Mouse (Mus musculus): ENCODE results near the gene Myom1. TPM values are rescaled to one million over a fixed set of nuclear protein-coding genes. Genes with fewer than 3 reads are reported as not detected.
A peak's percentile ranks its signal among the peaks of the same experiment; 100 is the strongest.

Myom1 gene
- polyA plus RNA-seq, 1 experiment from 2014 or later = 1.2 TPM

DNA sequence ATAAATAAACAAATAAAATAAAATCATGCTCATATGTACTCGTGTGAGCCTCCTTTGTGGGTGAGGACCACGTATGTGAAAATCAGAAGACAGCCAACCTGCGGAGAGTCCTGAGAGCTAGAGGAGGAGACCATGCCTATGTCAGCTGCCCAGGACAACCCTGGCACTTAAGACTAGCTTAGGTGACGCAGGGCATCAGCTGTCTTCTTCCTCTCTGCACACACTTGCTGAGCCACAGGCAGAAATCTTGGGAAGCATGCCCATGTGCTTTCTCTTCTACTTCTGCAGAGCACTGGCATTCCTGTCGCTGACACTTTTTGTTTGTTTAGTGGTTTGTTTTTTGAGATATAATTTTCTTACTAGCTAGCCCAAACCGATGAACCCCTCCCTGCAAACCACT is 6.9 kb upstream of the Myom1 start:
- Histone ChIP-seq H3K27me3 (no peaks in the 10 kb centered on the region), H3K9me3 (no peaks in the 10 kb centered on the region), H3K4me1 (replicated peaks) (peaks cover 13% of the 10 kb centered on the region), H3K27ac (no peak overlapping the region), H3K4me2 (replicated peaks) (no peak overlapping the region), H3K36me3 (peaks cover 16% of the 10 kb centered on the region), H3K4me3 (replicated peaks) (no peak overlapping the region), H3K9ac (replicated peaks) (no peak overlapping the region)
- ATAC-seq = no peak
- WGBS = 98% methylated on average over 6 of the region's 6 CpGs

DNA sequence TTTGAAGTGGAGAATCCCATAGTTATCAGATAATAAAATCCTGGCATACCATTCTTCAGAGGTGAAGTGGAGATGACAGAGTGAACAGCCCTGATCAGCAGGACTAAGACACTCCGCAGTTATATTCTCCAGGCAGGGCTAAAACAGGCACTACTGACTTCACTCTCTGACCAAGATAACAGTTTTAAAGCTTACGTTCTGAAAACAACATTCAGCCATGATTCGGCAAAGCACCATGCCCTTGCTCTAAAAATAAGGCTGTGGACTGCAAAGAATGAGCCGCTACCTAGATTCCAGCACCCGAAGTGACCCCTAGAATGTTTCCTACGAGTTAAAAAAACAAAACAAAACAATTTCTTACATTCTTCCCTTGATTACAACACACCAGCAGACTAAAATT is 4.6 kb upstream of the Myom1 start:
- H3K9ac ChIP-seq (replicated peaks) = no peak overlapping the region; the same call in 1 of the 2 replicates
- H3K27ac ChIP-seq = no peak overlapping the region
- H3K4me3 ChIP-seq (replicated peaks) = no peak overlapping the region
- H3K9me3 ChIP-seq = no peaks in the 10 kb centered on the region
- H3K36me3 ChIP-seq = peaks cover 16% of the 10 kb centered on the region
- ATAC-seq = no peak
- H3K4me1 ChIP-seq (replicated peaks) = peaks cover 16% of the 10 kb centered on the region
- no peak overlapping the region for H3K4me2 ChIP-seq (replicated peaks)
- H3K27me3 ChIP-seq = no peaks in the 10 kb centered on the region
- 87% methylated on average over 6 of the region's 6 CpGs for WGBS

DNA sequence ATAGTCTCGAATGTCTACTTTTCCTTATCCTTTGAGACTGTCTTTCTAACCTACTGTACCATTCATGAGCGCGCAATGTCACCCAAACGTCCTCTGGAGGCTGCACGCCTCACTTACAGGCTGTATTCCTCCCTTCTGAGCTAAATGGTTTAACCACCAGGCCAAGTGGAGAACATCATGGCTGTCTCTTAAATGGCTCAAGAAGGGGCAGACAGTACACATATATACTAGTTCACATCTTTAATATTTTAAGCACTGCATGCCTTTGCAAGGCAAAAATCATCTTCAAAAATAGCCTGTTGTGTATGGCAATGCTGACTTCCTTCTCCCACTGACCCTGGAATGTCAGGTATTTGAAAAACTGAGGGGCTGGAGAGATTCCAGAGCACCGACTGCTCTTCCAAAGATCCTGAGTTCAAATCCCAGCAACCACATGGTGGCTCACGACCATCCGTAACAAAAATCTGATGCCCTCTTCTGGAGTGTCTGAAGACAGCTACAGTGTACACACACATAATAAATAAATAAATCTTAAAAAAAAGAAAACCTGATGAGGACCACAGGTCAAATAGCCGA is 3.9 kb upstream of the Myom1 start:
- H3K4me2 ChIP-seq (replicated peaks) = no peak overlapping the region
- no peaks in the 10 kb centered on the region for H3K9me3 ChIP-seq
- no peak for ATAC-seq
- H3K27me3 ChIP-seq = no peaks in the 10 kb centered on the region
- peaks cover 19% of the 10 kb centered on the region for H3K4me1 ChIP-seq (replicated peaks)
- H3K9ac ChIP-seq (replicated peaks) = no peak overlapping the region
- H3K27ac ChIP-seq = no peak overlapping the region
- no peak overlapping the region for H3K4me3 ChIP-seq (replicated peaks)
- 89% methylated on average over 9 of the region's 9 CpGs for WGBS
- H3K36me3 ChIP-seq = peaks cover 13% of the 10 kb centered on the region

DNA sequence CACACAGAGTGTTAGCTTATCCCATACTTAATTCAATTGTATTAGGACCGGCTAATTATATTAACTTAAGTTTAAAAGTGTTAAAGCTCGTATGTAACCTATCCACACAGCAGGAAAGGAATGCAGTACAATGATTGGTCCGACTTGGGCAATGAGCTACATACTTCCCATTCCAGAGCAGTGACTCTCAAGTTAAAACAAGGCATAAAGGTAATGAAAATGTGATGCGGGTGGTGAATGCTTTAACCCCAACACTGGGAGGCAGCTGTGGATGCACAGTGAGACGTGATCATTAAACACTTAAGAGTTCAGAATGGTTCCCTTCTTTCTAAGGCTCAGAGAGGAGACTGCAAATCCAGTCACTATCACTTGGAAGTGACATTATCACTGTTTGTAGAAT is 3.2 kb upstream of the Myom1 start:
- Histone ChIP-seq H3K9ac (replicated peaks) (no peak overlapping the region), H3K4me3 (replicated peaks) (no peak overlapping the region), H3K9me3 (no peaks in the 10 kb centered on the region), H3K27ac (no peak overlapping the region), H3K4me2 (replicated peaks) (no peak overlapping the region), H3K36me3 (peaks cover 13% of the 10 kb centered on the region), H3K4me1 (replicated peaks) (peaks cover 19% of the 10 kb centered on the region), H3K27me3 (no peaks in the 10 kb centered on the region)
- ATAC-seq = no peak
- 80% methylated on average over 5 of the region's 5 CpGs for WGBS

DNA sequence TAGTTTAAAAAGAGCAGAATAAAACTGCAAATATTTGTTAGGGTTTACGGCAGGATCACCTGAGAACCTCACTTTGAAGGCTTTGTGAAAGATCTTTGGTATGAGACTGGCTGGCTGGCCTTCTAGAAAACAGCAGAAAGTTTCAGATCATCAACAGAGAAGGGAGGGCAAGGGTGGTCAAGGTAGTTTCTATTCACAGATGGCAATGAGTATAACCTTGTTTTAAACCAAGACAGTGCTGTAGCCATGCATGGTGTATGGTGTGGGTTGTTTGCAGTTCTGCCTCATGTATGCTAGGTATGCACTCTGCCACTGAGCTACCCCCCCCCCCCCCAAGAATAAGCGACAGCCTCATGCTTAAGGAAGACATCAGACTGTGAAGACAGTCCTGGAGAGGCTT is 2.2 kb upstream of the Myom1 start:
- peaks cover 19% of the 10 kb centered on the region for H3K4me1 ChIP-seq (replicated peaks)
- 0 out of 2 replicates have a peak overlapping the region, but pooled peaks have one; percentile 5 for H3K4me3 ChIP-seq (replicated peaks)
- H3K36me3 ChIP-seq = peaks cover 6% of the 10 kb centered on the region
- WGBS = 73% methylated on average over 2 of the region's 2 CpGs
- H3K9ac ChIP-seq (replicated peaks) = no peak overlapping the region
- peak overlapping the region; percentile 27 for H3K4me2 ChIP-seq (replicated peaks)
- H3K9me3 ChIP-seq = no peaks in the 10 kb centered on the region
- H3K27ac ChIP-seq = no peak overlapping the region
- ATAC-seq = no peak
- no peaks in the 10 kb centered on the region for H3K27me3 ChIP-seq

DNA sequence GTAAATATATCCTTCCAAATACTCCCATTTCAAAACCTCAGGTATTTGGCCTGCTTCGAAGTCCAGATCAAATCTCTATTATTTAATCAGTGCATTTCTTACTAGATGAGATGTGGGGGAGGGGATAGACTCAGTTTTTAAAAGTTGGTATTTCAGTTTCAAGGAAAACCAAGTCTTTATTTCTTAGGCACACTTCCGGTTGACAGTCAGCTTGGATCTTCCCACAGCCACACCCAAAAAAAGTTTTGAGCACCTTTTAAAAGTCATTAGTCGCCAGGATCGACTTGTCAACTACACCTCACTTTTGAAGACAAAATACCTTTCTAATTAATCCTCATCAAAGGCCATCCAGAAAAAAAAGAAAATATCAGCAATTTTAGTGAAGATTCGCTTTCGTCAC is 1.4 kb upstream of the Myom1 start:
- Histone ChIP-seq H3K9ac (replicated peaks) (0 out of 2 replicates have a peak overlapping the region, but pooled peaks have one; percentile 80), H3K9me3 (no peaks in the 10 kb centered on the region), H3K27ac (no peak overlapping the region; the same call in 1 of the 2 replicates), H3K27me3 (no peaks in the 10 kb centered on the region), H3K36me3 (no peaks in the 10 kb centered on the region; the same call in 1 of the 2 replicates), H3K4me1 (replicated peaks) (peaks cover 19% of the 10 kb centered on the region), H3K4me3 (replicated peaks) (peak overlapping the region; percentile 89), H3K4me2 (replicated peaks) (peak overlapping the region; percentile 87)
- no peak for ATAC-seq
- WGBS = 15% methylated on average over 6 of the region's 6 CpGs

DNA sequence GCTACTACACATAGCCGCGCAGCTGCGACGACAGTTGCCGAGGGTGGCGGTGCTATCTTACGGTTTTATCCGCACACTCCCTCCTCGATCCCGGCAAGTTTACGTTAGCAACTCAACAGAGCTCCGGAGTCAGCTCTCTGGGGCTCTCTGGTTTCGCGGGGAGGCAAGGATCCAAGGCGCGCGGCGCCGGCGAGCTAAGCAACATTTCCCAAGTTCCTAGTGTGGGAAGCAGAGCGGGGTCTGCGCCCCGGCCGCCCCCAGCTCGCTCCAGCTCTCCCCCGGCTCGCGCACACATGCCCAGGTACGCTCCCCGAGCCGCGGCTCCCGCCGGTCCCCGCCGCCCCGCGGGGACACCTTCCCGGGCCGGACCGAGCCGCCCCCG is 743 bp upstream of the Myom1 start:
- peak; percentile 5; the same call in 1 of the 2 replicates for ATAC-seq
- Histone ChIP-seq H3K9me3 (no peaks in the 10 kb centered on the region), H3K4me1 (replicated peaks) (peaks cover 19% of the 10 kb centered on the region), H3K4me2 (replicated peaks) (peak overlapping the region; percentile 87), H3K36me3 (no peaks in the 10 kb centered on the region), H3K27ac (peak overlapping the region; percentile 96), H3K9ac (replicated peaks) (peak overlapping the region; percentile 80), H3K4me3 (replicated peaks) (peak overlapping the region; percentile 89), H3K27me3 (no peaks in the 10 kb centered on the region)
- 1% methylated on average over 43 of the region's 43 CpGs for WGBS

DNA sequence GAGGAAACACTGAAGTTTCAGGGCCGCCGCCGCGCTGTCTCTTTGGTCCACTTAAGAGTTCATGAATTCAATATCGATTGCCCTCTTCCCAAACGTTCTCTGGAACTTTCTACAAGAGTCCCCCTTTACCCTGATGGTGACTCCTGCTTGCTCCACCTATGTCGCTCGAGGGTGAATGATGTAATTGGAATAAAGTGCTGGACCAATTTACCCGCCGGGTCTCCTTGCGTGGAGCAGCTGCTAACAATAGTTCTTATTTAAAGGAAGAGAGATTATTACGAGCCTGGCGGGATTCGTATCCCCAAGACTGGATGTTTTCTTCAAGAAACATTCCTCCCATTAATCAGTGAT is 286 bp downstream of the Myom1 start, which contains the start of gene Myl12a:
Myl12a (minus strand) TSS at position 135 of the 351 bp plus-strand sequence.
- Histone ChIP-seq H3K9me3 (no peaks in the 10 kb centered on the region), H3K36me3 (no peaks in the 10 kb centered on the region)
- 10% methylated on average over 14 of the region's 14 CpGs for WGBS

DNA sequence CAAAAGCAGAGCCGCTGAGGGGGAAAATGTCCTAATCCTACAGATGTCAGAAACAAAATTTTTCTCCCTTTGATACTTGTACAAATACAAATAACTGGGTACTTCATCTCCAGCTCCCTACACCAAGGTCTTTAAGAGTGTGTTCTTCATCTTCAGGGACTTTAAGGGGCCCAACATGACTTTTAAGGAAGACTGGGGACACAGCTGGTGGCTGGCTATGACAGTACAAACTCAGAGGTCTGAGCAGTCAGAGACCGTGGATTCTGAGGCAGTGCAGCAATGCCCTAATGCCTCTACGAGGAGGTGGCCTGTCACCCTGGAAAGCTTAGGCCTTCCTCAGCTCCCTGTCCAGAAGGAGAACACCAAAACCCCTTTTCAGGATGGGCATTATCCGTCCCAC is 679 bp downstream of the Myom1 start:
- no peak overlapping the region for H3K27ac ChIP-seq
- H3K4me1 ChIP-seq (replicated peaks) = peaks cover 19% of the 10 kb centered on the region
- no peak for ATAC-seq
- H3K9me3 ChIP-seq = no peaks in the 10 kb centered on the region
- H3K9ac ChIP-seq (replicated peaks) = peak overlapping the region; percentile 80; the same call in 1 of the 2 replicates
- peak overlapping the region; percentile 87 for H3K4me2 ChIP-seq (replicated peaks)
- peak overlapping the region; percentile 89 for H3K4me3 ChIP-seq (replicated peaks)
- H3K27me3 ChIP-seq = no peaks in the 10 kb centered on the region
- 70% methylated on average over 4 of the region's 4 CpGs for WGBS
- no peaks in the 10 kb centered on the region for H3K36me3 ChIP-seq

More for the DNA sequence above, 286 bp downstream of the Myom1 start, which contains the start of gene Myl12a:
- Histone ChIP-seq H3K4me3 (replicated peaks) (peak within 1 kb of the TSS; percentile 89), H3K4me1 (replicated peaks) (peaks cover 19% of the 10 kb centered on the region), H3K4me2 (replicated peaks) (peak within 1 kb of the TSS; percentile 87), H3K27ac (peak within 1 kb of the TSS; percentile 96), H3K27me3 (no peaks in the 10 kb centered on the region), H3K9ac (replicated peaks) (peak within 1 kb of the TSS; percentile 80)
- ATAC-seq = no peak; the same call in 1 of the 2 replicates

DNA sequence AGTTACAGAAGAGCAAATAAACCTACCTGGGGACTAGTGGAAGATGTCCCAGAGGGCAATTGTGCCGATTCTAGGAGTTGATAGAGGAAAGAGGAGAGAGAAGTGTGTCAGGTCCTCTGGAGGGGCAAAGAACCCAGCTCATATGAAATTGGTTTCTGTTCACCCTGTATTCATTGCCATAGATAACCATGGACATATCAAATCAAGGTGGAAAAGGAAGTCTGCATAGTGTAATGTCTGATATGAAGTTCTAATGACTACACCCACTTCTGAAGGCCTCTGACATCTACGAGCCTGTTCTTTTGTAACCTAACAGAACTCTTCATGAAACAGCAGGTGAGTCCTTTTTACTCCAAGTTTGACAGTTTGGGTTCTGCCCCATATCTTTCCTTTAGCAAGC is 1.3 kb downstream of the Myom1 start:
- H3K27me3 ChIP-seq = no peaks in the 10 kb centered on the region
- no peak overlapping the region for H3K9ac ChIP-seq (replicated peaks)
- H3K27ac ChIP-seq = no peak overlapping the region
- no peak for ATAC-seq
- H3K4me3 ChIP-seq (replicated peaks) = no peak overlapping the region
- H3K4me2 ChIP-seq (replicated peaks) = no peak overlapping the region
- H3K9me3 ChIP-seq = no peaks in the 10 kb centered on the region
- WGBS = 96% methylated on average over 2 of the region's 2 CpGs
- peaks cover 19% of the 10 kb centered on the region for H3K4me1 ChIP-seq (replicated peaks)
- no peaks in the 10 kb centered on the region for H3K36me3 ChIP-seq

DNA sequence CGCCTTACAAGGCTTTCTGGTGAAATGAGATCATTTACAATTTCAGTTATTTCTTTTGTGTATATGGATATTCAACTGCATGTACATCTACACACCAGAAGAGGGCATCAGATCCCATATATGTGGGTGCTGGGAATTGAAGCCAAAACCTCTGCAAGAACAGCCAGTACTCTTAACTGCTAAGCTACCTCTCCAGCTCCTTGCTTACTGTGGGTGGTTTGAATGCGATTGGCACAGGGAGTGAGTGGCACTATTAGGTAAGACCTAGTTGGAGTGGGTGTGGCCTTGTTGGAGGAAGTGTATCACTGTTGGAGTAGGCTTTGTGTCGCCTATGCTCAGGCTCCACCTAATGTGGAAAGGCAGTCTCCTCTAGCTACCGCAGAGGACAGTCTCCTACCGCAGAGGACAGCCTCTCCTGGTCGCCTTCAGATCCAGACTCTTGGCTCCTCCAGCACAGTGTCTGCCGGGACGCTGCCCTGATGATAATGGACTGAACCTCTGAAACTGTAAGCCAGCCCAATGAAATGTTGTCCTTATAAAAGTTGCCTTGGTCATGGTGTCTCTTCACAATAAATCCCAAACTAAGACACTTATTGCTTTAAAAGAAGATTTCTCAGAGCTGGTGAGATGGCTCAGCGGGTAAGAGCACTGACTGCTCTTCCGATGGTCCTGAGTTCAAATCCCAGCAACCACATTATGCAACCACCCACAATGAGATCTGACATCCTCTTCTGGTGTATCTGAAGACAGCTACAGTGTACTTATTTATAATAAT is 1.9 kb downstream of the Myom1 start:
- Histone ChIP-seq H3K4me3 (replicated peaks) (no peak overlapping the region), H3K4me1 (replicated peaks) (peaks cover 19% of the 10 kb centered on the region), H3K27me3 (no peaks in the 10 kb centered on the region), H3K36me3 (no peaks in the 10 kb centered on the region), H3K9ac (replicated peaks) (no peak overlapping the region), H3K4me2 (replicated peaks) (no peak overlapping the region), H3K27ac (no peak overlapping the region), H3K9me3 (no peaks in the 10 kb centered on the region)
- no peak for ATAC-seq
- WGBS = 93% methylated on average over 10 of the region's 10 CpGs

DNA sequence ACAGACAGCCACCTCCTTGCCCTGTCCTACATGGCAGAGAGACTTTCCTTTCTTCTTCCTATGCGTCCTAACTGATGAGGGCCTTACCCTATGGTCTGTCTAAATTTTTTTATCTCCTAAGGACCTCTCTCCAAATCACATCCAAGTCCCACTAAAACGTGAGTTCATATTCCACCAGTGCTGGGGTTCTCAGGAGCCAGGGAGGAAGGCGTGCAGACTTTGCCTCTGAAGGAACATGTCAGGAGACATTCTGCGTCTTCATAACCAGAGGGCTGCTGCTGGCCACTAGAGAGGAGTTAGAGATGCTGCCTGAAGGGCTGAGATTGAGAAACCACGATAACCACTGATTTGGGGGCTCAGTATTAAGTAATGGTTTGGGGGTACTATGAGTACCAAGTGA is 4.5 kb downstream of the Myom1 start:
- H3K27me3 ChIP-seq = no peaks in the 10 kb centered on the region
- H3K9ac ChIP-seq (replicated peaks) = no peak overlapping the region
- H3K27ac ChIP-seq = no peak overlapping the region
- ATAC-seq = no peak
- H3K4me3 ChIP-seq (replicated peaks) = no peak overlapping the region
- 83% methylated on average over 5 of the region's 5 CpGs for WGBS
- H3K36me3 ChIP-seq = no peaks in the 10 kb centered on the region
- H3K9me3 ChIP-seq = no peaks in the 10 kb centered on the region
- no peak overlapping the region for H3K4me2 ChIP-seq (replicated peaks)
- peaks cover 6% of the 10 kb centered on the region; the same call in 1 of the 2 replicates for H3K4me1 ChIP-seq (replicated peaks)
